Mouse (Mus musculus) lung, postnatal 0 days (tissue): ENCODE data around the gene Cavin4. TPM values are rescaled to one million over a fixed set of nuclear protein-coding genes. Genes with fewer than 3 reads are reported as not detected.

ENCODE experiments used
- ATAC-seq: fragments of 200-750 bp; cut with Nextera tagmentation; 2 replicates; pipeline ENCODE4 v1.8.0; 2017; ENCODE audit warnings: moderate library complexity
- DNase-seq: peaks from one replicate; pipeline ENCODE4 v3.0.0-alpha.2; 2016; ENCODE audit warnings: low spot score
- H3K27ac ChIP-seq: fragments of 300-500 bp; sonication (generic); 2 replicates; pipeline ENCODE4 v1.5.1; 2014; ENCODE audit warnings: antibody characterized with exemption, mild to moderate bottlenecking, low read length, mixed read lengths
- H3K27me3 ChIP-seq: fragments of 300-500 bp; sonication (generic); replicated peaks from 2 replicates; pipeline ENCODE4 v1.6.1; 2014; ENCODE audit warnings: low read length, mixed read lengths; ENCODE audit not compliant: insufficient read depth
- H3K36me3 ChIP-seq: fragments of 300-500 bp; sonication (generic); 2 replicates; pipeline ENCODE4 v1.6.1; 2014; ENCODE audit warnings: low read length, mixed read lengths; ENCODE audit not compliant: insufficient read depth
- H3K4me1 ChIP-seq: fragments of 300-500 bp; sonication (generic); 2 replicates; pipeline ENCODE4 v1.6.1; 2014; ENCODE audit warnings: antibody characterized with exemption, low read depth, low read length, mixed read lengths; ENCODE audit not compliant: insufficient read depth
- H3K4me2 ChIP-seq: fragments of 300-500 bp; sonication (generic); replicated peaks from 2 replicates; pipeline ENCODE4 v1.6.1; 2014; ENCODE audit warnings: low read depth, mild to moderate bottlenecking, low read length, moderate library complexity, mixed read lengths
- H3K4me3 ChIP-seq: fragments of 300-500 bp; sonication (generic); 2 replicates; pipeline ENCODE4 v1.5.1; 2014; ENCODE audit warnings: low read depth, low read length
- H3K9ac ChIP-seq: fragments of 300-500 bp; sonication (generic); replicated peaks from 2 replicates; pipeline ENCODE4 v1.6.1; 2014; ENCODE audit warnings: low read depth, mild to moderate bottlenecking
- H3K9me3 ChIP-seq: fragments of 300-500 bp; sonication (generic); 2 replicates; pipeline ENCODE4 v1.6.1; 2016; ENCODE audit warnings: low read length, mixed read lengths
- CTCF ChIP-seq: IDR thresholded peaks from 2 replicates; pipeline ENCODE4 v1.5.1; 2016; ENCODE audit warnings: antibody characterized with exemption, mild to moderate bottlenecking
- EP300 ChIP-seq: IDR thresholded peaks from 2 replicates; pipeline ENCODE4 v1.6.1; 2016; ENCODE audit warnings: antibody characterized with exemption, mild to moderate bottlenecking, control low read depth
- whole genome bisulfite sequencing: fragments of 180-500 bp; shearing (Covaris S2); extraction: QIAGEN DNeasy Blood & Tissue Kit; methylation state at CpG from one replicate; pipeline ENCODE4 v1.1.7; 2014; 5-methylcytosine and 5-hydroxymethylcytosine counted together
- polyA plus RNA-seq: library from polyadenylated mRNA; unstranded; fragments of >200 nt; fragmentation: Nextera tagmentation; extraction: Ambion mirVana; gene quantifications from 2 replicates; pipeline ENCODE4 v1.2.1, GENCODE M21; 2015

Cavin4 gene
- polyA plus RNA-seq, 1 experiment from 2014 or later, result 0.93 TPM

DNA sequence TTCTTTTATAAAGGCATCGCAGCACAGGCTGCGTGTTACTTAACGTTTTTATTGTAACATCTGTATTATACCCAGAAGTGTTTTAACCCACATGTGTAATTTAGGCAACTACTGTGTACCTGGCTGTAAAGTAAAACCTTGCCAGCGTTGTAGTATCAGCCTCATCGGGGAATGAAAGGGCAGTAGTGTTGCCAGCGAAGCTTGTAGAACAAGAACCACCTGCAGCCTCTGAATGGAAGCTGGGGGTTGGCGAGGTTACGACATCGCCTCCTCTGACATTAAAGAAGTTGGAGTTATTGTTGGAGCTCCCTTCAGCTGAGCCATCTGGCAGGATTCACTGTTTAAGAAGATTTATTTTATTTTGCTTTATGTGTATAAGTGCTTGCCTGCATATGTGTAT is 37.5 kb upstream of the Cavin4 start:
- H3K27ac ChIP-seq, result no peak overlapping the region
- H3K9me3 ChIP-seq, result no peaks in the 10 kb centered on the region
- WGBS, result 76% methylated on average over 9 of the region's 9 CpGs
- H3K36me3 ChIP-seq, result no peaks in the 10 kb centered on the region
- no peak overlapping the region for H3K4me3 ChIP-seq
- no peak overlapping the region for H3K9ac ChIP-seq
- TF ChIP-seq EP300, result no peak
- TF ChIP-seq CTCF, result no peak
- H3K27me3 ChIP-seq, result no peaks in the 10 kb centered on the region
- no peaks in the 10 kb centered on the region for H3K4me1 ChIP-seq
- no peak for ATAC-seq
- H3K4me2 ChIP-seq, result no peak overlapping the region
- DNase-seq, result no peak

DNA sequence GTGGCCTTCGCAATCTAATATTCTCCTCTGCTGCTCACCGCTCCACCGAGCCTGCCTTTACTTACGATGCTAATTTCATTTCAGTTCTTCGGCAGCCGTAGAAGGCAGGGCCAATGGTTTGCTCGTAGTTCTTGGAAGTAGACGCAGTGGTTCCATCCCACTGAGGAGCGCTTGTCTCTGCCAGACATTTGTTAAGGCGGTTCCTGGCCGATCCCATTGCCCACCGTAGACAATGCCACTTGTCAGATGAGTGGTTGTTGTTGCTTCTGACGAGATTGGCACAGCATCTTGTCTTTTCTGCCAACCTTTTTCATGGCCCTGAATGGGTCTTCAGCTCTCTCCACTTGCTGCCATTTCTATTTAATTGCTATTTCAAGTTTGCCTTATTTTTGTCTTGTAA is 33.9 kb upstream of the Cavin4 start:
- H3K27me3 ChIP-seq, result no peaks in the 10 kb centered on the region
- 97% methylated on average over 13 of the region's 13 CpGs for WGBS
- ATAC-seq (no peak), DNase-seq (no peak)
- H3K9ac ChIP-seq, result no peak overlapping the region
- H3K4me3 ChIP-seq, result no peak overlapping the region
- no peaks in the 10 kb centered on the region for H3K9me3 ChIP-seq
- H3K36me3 ChIP-seq, result no peaks in the 10 kb centered on the region
- no peaks in the 10 kb centered on the region for H3K4me1 ChIP-seq
- no peak overlapping the region for H3K4me2 ChIP-seq
- H3K27ac ChIP-seq, result no peak overlapping the region
- TF ChIP-seq EP300, result no peak
- TF ChIP-seq CTCF, result no peak

DNA sequence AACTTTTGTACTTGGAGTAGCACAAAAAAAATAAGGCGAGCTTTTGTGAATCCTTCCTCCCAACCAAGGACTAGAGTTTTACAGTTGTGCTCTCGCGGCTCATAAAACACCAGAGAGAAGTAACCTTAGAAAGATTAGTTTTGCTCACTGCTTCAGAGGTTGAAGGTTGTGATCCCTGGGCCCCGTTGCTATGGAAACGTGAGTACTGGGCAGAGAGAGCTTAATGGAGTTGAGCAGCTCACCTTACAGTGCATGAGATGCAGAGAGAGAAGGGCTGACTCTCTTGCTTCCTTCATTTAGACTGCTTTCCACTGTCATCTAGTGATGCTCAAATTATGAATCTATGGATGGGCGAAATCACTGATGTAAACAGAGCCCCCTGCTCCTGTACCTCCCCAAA is 29.8 kb upstream of the Cavin4 start:
- H3K9ac ChIP-seq, result no peak overlapping the region
- no peak overlapping the region for H3K4me2 ChIP-seq
- TF ChIP-seq CTCF, result no peak
- no peak for TF ChIP-seq EP300
- ATAC-seq (no peak), DNase-seq (no peak)
- H3K4me3 ChIP-seq, result no peak overlapping the region
- WGBS, result 71% methylated on average over 6 of the region's 6 CpGs
- H3K27me3 ChIP-seq, result no peaks in the 10 kb centered on the region
- no peak overlapping the region for H3K27ac ChIP-seq
- no peaks in the 10 kb centered on the region for H3K36me3 ChIP-seq
- H3K4me1 ChIP-seq, result no peaks in the 10 kb centered on the region
- H3K9me3 ChIP-seq, result no peaks in the 10 kb centered on the region

DNA sequence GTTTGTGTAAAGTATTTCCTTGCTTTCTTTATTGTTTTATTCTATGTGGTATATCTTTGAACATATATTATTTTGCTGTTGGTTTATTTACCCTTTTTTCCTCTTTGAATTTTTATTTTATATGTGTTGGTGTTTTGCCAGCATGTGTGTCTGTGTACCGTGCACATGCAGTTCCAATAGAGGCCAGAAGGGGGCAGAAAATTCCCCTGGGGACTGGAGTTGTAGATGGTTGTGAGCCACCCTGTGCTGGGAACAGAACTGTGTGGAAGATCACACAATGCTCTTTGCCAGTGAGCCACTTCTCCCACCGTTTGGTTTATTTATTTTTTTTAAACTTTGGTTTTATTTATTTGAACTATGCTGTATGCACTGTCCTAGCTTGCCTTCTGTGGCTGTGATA is 29.3 kb upstream of the Cavin4 start:
- no peak overlapping the region for H3K4me3 ChIP-seq
- ATAC-seq, result no peak
- H3K9me3 ChIP-seq, result no peaks in the 10 kb centered on the region
- no peak overlapping the region for H3K27ac ChIP-seq
- H3K27me3 ChIP-seq, result no peaks in the 10 kb centered on the region
- H3K9ac ChIP-seq, result no peak overlapping the region
- WGBS, result 44% methylated on average over 2 of the region's 2 CpGs
- H3K4me1 ChIP-seq, result no peaks in the 10 kb centered on the region
- peak; percentile 61 for TF ChIP-seq CTCF
- no peak for TF ChIP-seq EP300
- DNase-seq, result no peak
- no peak overlapping the region for H3K4me2 ChIP-seq
- no peaks in the 10 kb centered on the region for H3K36me3 ChIP-seq

- Histone ChIP-seq H3K4me1 (no peaks in the 10 kb centered on the region), H3K4me2 (no peak overlapping the region), H3K36me3 (no peaks in the 10 kb centered on the region), H3K9me3 (no peaks in the 10 kb centered on the region), H3K27ac (no peak overlapping the region), H3K27me3 (no peaks in the 10 kb centered on the region), H3K9ac (no peak overlapping the region), H3K4me3 (no peak overlapping the region)
- no peak for DNase-seq
- no peak for ATAC-seq
- WGBS, result 70% methylated on average over 13 of the region's 13 CpGs
- no peak for TF ChIP-seq CTCF
- TF ChIP-seq EP300, result no peak
These were observed 26.5 kb upstream of the Cavin4 start for GRCm38 (mm10) chr4:48636831-48637230.

GRCm38 (mm10) chr4:48638132-48638531 is 25.2 kb upstream of the Cavin4 start:
- WGBS, result 56% methylated on average over 10 of the region's 10 CpGs
- Histone ChIP-seq H3K4me3 (no peak overlapping the region), H3K27ac (no peak overlapping the region), H3K36me3 (no peaks in the 10 kb centered on the region), H3K4me1 (no peaks in the 10 kb centered on the region), H3K9me3 (no peaks in the 10 kb centered on the region), H3K9ac (no peak overlapping the region), H3K27me3 (no peaks in the 10 kb centered on the region), H3K4me2 (no peak overlapping the region)
- ATAC-seq (no peak), DNase-seq (no peak)
- TF ChIP-seq CTCF, result no peak
- TF ChIP-seq EP300, result no peak

DNA sequence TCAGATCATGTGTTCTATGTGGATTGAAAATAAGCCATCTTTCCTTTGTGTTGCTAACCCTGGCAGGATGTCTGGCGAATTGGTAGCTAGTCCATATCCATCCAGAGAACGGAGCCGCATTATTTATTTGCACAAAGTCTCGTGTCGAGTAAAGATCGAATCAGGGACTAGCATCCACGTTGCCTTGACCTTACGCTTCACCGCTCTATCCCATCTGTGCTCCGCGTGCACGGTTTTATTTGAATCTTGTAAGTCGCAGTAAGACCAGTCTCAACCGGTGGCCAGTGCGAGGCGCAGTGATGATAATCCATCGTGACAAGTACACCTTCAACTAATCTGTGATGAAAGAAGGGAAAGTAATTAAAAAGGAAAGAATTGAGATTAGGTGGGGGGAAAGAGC is 23.8 kb upstream of the Cavin4 start:
- H3K4me2 ChIP-seq, result no peak overlapping the region
- no peaks in the 10 kb centered on the region for H3K27me3 ChIP-seq
- DNase-seq (no peak), ATAC-seq (no peak)
- no peak overlapping the region for H3K27ac ChIP-seq
- no peak overlapping the region for H3K4me3 ChIP-seq
- H3K36me3 ChIP-seq, result 0 out of 2 replicates have a peak, but pooled peaks cover 5% of the 10 kb centered on the region
- H3K9me3 ChIP-seq, result no peaks in the 10 kb centered on the region
- H3K4me1 ChIP-seq, result no peaks in the 10 kb centered on the region
- no peak overlapping the region for H3K9ac ChIP-seq
- TF ChIP-seq CTCF (no peak), EP300 (no peak)
- WGBS, result 93% methylated on average over 17 of the region's 17 CpGs
